Mouse (Mus musculus) left cerebral cortex, postnatal 14 days (tissue): ENCODE measurements around the gene Gdpd3. TPM values are rescaled to one million over a fixed set of nuclear protein-coding genes. Genes with fewer than 3 reads are reported as not detected.

Experiments used
- DNase-seq, 2 experiments: peaks; one replicate each; pipeline ENCODE4 v3.0.0; 2021 to 2022; ENCODE audit warnings: low spot score in 2 of 2, mixed read lengths in 1 of 2
- intact Hi-C: fragments of 180-260 bp; cut with DNase I; formaldehyde crosslinking; loops from one replicate; pipeline ENCODE4 v1.15.1; 2025
- total RNA-seq, 2 experiments: library from RNA; stranded (reverse); gene quantifications; 2 replicates each; pipeline ENCODE4 v1.2.3; 2021

Gene Gdpd3
- total RNA-seq, 2 experiments from 2014 or later = 2.0 to 2.5 TPM

DNA sequence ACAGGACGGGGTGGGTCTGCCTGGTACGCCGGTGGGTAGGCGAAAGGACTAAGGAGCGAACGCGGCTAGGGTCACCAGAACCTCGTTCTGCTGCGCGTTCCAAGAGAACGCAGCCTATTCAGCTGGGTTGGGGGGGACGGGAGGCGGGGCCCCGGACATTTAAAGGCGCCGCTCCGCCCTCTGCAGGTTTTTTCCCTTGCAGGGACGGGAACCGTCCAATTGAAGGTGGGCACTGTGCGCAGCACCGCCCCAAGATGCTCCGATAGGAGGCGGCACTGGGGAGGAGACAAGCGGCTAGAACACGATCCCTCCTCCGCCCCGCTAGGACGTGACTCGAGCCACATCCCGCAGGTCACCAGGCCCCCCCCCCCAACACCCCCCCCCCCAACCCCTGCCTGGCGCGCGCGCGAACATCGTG lies 32.9 kb downstream of the Gdpd3 start:
- peak; percentile 98 for DNase-seq
- intact Hi-C loops = no loop called here

DNA sequence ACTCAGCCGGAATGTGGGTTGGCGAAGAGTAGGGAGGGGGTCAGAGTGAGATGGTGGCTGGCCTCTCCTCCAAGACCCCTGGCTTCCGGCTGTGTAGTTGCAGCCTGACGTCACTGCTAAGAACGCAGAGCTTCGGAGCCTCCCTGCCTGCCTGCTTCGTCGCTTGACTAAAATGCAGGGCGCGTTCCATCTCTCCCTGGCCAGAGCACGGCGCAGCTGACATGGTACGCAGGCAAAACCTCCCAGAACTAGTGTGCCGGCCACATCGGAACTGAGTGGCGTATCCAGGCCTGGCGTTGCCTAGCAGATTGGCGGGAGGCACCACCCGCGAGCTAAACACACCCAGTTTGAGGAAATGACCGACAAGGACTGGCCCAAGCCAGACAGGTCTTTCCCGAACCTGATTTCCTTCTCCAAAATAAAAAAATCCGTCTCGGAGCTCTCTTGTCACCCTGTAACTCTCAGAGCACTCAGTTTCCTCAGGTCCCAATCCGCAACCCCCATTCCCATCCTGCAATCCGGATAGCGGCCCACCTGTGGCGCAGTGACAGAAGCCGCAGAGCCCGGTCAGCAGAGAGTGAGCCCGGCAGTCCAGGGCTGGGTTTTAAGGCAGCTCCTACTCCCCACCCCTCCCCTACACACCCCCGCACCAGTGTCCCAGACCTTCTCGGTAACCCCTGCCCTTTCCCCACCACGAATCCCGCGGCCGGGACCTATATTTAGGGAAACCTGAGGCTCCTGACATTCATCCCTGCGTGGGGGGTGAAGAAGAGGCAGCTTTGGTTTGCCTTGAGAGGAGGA lies 33.5 kb downstream of the Gdpd3 start:
- intact Hi-C loops = no loop called here
- peak in 1 of 2 experiments; percentile 87 for DNase-seq

DNA sequence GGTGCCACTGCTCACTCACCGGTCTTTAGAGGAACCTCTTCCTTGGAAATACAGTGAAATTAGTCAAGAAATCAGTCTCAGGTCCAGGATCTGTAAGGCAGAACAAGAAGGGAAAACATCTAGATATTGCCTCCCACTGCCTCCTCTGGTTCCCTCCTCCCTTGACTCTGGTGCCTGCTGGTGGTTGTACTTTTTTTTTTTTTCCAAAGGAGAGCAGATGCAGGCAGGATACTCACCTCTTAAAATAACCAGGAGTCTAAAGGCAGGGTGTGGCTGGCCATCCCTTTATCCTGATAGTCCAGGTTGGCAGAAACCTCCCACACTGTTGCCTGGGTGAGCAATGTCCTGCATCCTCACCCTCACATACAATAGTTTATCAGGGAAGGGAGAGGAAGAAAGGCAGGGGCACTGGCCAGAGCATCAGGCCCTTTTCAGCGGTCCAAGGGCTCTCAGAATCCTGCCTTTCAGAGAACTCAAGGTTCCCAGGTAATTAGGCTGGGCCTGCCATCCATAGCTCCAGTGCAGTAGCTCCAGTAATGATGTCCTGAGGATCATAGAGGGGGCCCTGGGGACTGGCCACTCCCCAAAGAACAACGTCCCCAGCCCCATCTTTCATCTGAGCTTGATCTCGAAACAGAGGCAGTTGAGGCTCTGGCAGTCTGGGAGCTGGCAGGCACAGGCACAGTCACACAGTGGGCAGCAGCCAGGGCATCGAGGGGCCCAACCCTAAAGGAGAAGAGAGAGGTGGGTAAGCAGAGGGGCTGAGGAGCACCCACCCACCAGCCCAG lies 34.3 kb downstream of the Gdpd3 start:
- intact Hi-C loops = no loop called here
- peak in 1 of 2 experiments; percentile 70 for DNase-seq

DNA sequence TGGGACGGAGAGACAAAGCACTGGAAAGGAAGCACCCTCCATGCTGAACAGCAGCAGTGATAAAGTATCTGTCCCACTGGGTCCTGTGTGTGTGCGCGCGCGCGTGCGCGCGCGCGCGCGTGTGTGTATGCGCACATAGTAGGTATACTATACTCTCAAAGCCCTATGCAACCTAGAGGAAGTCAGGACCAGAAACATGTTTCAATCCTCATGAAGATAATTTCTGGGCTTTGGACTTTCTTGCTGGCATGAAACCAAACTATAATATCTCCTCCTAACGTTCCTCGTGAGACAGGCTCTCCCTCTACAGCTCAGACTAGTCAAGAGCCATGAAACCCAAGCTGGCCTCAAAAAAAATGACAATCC lies 34.9 kb downstream of the Gdpd3 start:
- no peak for DNase-seq
- intact Hi-C loops = no loop called here

DNA sequence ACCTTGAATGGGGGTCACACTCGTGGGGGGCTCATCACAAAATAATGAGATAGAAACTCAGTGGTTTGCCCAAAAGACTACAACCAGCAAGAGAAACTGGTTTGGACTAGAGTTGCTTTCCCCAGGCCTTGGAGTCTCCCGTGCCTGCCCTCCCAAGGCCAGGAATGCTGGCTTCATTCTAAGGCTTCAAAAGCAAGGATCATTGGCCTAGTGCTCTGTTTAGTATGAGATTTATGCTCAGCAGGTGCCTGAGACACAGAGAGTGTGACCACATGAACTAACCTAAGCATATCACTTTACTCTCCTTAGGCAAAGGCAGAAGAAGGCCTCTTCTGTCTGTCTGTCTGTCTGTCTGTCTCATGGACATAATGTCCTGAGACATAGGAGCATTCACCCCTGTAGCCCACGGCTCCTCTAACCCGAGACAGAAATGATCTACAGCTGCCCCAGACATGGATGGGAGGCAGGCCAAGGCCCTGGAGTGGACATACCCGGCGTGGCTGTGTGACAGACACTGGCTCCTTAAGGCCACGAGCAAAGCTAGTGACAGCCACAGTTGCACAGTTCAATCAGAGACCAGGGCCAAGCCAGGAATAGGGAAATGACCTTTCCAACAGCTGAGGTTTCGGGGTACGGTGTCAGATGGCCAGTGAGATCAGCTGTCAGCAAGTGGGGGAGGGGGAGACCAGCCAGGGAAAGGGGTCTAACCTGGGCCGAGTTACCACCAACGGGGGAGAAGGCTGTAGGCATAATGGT lies 36.2 kb downstream of the Gdpd3 start:
- intact Hi-C loops = no loop called here

DNA sequence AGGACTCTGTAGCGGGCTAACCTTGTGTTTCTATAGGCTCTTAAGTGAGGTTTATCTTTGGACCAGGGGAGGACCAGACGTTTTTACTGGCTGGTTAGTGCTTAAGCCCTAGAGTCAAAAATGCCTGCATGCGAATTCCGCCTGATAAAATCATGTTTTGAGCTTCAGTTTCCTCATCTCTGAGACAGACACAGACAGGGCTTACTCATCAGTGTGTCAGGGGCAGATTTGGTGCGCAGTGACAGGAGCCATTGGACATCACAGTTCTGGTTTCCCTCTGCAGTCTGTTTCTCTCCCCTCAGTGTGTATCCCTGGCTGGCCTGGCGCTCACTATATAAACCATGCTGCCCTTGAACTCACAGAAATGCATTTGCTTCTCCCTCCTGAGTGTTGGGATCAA lies 37.0 kb downstream of the Gdpd3 start:
- intact Hi-C loops = no loop called here
- DNase-seq = no peak

More for the DNA sequence above, 36.2 kb downstream of the Gdpd3 start:
- DNase-seq = no peak

DNA sequence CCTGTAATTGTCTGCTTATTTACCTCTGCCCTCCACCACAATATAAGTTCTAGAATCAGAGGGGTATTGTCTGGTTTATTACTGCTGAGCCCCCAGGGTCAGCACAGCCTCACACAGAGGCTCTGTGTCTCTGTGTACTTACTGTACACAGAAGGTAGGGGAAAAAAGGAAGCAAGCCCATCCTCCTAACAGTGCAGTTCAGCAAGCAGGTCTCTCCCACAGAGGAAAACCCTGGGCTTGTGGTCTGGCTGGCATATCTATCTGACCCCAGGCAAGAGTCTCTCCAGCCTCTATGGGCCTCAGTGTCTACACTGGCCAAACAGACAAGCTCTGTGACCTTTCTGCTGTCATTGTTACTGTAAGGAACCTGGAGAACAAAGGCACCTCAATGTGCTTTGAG lies 37.6 kb downstream of the Gdpd3 start:
- intact Hi-C loops = no loop called here
- no peak for DNase-seq

DNA sequence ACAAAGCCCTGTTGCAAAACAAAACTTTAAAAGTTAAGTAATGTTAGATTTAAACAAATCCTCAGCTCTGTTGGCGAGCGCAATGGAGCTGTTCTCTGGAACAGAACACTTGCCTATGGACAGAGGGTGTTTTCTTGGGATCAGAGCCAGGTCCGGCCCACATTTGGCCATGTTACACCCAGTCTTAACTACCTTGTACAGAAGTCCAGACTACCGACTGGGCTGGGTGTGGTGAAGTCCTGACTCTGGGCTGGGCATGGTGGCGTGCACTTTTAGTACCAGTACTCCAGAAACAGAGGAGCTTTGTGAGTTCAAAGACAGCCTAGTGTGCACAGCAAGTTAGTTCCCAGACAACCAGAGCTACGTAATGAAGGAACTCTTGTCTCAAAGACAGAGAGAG lies 40.8 kb downstream of the Gdpd3 start:
- DNase-seq = no peak
- intact Hi-C loops = no loop called here

DNA sequence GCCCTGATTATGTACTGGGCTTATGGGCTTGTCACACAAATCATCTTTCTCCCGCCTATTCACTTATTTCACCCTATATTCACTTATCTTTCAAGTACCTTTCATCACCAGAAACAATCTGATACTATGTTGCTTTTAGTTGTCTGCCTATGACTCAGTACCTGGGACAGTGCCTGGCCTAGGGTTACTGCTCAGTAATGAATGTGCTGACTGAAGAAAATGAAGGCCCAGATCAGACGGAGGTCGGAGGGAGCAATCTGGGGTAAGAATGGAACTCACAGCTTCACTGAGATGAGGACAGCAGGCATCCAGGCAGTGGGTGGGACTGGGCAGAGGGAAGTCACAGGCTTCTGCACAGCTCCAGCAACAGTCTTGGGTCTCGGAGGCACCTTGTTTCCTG lies 41.3 kb downstream of the Gdpd3 start:
- no peak for DNase-seq
- intact Hi-C loops = no loop called here

DNA sequence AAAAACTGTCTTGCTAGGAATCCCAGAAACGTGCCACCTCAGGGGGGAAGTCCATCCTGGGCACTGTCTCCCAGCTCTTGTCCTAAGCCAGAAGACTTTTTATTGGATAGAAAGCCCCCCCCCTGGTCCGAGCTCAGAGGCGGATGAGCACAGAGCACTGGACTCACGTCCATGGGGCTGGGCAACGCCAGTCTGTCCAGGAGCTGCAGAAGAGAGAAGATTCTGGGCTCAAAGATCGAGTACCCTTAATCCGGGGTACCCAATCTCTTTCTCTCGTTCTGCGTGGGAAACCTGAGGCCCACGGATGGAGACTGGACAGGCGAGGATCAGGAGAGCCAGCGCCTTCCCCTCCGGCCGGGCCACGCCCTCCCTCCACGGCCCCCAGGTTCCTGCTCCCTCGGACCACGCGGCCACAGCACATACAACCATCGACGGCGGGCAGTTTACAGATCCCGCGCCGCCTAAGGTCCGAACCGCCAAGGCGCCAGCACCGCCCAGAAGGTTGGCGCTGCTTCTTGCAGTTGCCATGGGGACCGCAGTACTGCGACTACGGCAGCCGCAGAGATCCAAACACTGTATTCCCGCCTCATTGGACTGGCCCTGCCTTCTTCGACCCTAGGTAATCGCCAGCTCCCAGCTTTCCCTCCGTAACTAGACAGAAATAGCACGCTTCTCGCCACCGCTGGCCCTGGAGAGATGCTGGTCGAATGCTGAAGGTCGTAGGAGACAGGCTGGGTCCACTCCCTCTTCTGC lies 42.7 kb downstream of the Gdpd3 start:
- intact Hi-C loops = no loop called here

DNA sequence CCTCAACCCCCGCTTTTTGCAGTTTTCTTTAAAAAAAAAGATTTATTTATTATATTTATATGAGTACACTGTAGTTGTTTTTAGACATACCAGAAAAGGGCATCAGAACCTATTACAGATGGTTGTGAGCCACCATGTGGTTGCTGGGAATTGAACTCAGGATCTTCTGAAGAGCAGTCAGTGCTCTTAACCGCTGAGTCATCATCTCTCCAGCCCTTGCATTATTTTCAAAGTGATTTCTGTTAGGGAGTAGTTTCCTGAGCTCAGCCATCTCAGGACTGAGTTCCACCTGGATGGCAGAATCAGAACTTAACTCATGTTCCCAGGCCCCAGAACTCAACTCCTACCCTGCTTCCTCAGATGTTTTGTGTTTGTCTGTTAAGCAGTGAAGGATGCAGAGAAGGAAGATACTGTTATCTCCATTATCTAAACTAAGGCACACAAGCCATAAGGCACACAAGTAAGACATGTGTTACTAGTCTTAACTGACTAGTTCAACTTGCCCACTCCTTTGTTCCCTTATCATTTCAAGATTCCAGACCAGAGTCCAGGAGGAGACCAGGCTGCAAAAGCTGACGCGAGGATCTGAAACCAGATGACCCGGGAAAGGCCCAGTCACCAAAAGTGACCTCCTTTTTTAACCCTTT lies 43.7 kb downstream of the Gdpd3 start:
- intact Hi-C loops = no loop called here
- DNase-seq = no peak

More for the DNA sequence above, 42.7 kb downstream of the Gdpd3 start:
- DNase-seq = peak; percentile 81 to 93

DNA sequence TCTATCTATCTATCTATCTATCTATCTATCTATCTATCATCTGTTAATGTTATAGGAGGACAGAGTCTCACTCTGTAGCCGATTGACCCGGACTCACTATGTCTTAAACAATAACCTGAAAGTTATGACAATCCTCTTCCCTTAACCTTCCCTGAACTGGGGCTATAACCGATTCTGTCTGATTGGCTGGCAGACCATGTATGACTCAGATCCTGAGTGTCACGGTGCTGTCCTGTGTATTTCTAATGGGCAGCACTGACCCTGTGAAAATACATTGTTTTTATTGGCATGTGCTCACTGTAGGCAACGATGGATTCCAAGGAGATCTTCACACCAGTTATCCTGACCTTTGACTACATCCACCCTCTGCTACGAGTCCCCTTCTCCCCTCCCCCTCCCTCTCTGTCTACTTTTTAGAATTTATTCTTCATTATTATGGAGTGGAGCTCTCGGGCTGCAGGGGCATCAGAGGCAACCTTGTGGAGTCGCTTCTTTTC lies 49.6 kb downstream of the Gdpd3 start:
- intact Hi-C loops = no loop called here
- DNase-seq = no peak

DNA sequence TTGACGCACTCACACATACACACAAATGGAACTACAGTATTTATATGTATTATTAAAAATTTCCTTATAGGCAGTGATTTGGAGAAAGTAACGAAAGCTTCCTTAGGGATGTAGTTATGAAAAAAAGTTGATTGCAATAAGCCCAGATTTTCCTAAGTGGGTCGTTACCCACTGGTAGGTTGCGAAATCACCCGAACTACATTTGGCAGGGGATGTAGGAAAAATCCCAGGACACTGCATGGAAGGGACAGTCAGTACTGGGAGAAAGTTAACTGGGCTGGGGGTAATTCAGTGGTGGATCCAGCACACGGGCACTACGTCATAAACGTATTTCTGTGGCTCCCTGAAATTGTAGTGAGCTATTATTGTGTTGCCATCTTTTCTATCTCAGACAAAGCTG lies 50.4 kb downstream of the Gdpd3 start:
- DNase-seq = no peak
- intact Hi-C loops = no loop called here

DNA sequence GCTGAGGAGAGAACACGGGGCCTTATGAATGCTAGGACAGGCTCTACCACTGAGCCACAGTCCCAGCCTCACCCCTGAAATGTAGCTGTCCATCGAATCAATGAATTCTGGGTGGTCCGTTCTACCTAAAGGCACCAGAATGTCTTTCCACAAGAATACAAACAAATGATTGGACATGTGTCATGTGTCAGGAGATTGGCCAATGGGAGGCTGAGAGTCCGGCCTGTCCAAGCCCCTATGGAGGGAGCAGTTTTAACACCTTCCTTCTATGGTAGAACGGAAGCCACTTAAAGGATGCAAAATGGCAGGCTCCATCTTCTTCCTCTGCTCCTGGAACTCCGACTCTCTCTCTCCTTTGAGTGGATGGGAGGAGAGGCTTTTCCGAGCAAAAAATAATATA lies 51.5 kb downstream of the Gdpd3 start:
- DNase-seq = no peak
- intact Hi-C loops = no loop called here

DNA sequence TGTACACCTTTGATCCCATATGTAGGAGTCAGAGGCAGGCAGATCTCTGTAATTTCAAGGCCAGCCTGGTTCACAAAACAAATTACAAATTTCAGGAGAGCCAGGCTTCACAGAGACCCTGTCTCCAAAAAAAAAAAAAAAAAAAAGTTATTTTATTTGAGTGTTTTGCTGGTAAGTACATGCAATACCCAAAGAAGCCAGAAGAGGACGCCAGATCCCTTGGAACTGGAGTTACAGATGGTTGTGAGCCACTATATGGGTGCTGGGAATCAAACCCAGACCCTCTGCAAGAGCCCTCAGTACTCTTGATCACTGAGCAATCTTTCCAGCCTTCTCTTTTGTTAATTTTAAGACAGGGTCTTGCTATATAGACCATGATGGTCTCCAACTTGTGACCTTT lies 52.7 kb downstream of the Gdpd3 start:
- intact Hi-C loops = no loop called here
- DNase-seq = no peak

DNA sequence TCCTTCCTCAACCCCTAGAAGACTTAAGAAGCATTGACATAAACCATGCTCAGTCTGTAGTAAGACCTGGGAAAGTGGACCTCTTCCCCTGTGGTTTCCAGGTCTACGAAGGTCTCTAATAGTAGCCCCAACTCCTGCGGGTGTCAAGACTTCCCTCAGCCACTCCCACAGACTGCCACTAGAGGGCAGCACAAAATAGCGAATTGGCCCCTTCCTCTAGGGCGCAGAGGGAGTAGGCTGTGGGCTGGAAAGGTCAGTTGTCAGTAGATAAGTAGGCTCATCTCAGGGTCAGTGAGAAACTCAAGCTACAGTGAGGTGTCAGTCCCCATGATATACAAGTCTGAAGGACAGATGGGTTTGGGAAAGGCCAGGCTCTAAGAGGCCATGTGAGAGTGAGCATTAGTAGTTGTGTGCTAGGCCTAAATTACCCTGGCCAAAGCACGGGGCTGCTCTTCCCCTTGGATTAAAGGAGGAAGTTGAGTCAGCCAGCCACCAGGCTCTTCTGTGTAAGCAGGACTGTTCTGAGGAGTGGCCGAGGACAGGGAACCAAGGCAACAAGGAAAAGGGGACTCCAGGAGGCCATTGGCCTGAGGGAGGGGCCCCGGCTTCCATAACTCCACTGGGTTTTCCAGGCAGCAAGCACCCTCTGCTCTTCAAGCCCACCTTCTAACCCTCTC lies 55.8 kb downstream of the Gdpd3 start:
- intact Hi-C loops = loop anchor here (5.0 kb wide), 1 partner anchor 120 kb away; no protein-coding TSS in a partner anchor
- DNase-seq = peak; percentile 66 to 85

DNA sequence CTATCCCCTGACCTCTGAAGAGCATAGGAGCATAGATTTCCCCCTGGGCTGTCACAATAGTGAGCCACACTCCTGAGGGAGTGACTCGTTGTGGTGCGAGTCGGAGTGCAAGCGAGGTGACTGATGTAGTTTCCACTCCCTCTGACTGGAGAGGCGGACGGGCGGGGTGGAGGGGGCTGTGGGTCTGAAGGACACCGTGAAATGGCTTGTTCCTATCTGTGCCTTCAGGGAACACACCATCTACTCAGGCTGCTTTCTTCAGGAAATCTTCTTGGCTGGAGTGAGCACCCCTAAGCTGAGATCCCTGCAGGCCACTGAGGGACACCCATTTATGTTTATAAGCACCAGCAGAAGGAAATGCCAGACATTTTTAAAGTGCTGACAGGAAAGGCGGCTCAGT lies 56.6 kb downstream of the Gdpd3 start:
- intact Hi-C loops = loop anchor here (5.0 kb wide), 1 partner anchor 120 kb away; no protein-coding TSS in a partner anchor
- no peak for DNase-seq

DNA sequence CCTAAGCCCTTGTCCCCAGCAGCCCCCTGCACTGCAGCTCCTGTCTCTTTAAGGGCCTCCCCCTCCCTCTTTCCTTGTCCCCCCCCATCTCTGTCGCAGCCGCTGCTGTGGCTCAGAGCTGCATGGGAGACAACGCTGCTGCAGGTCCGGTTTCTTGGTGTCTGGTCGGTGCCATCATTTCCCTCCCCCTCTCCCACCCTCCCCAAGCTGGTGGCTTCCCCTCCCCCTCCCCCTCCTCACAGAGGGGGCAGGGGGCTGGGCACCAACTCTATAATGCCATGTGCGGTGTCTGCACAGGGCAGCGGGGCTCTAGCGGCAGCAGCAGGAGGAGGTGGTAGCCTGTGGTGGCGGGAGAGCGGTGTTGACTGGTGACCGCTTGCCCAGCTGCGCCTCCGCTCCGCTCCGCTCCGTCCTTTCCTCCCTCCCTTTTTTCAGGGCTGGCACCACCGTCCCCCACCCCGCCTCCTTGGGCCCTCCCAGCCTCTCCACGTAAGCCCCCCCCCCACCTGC lies 57.1 kb downstream of the Gdpd3 start:
- DNase-seq = peak; percentile 36 to 37
- intact Hi-C loops = loop anchor here (5.0 kb wide), 1 partner anchor 119 kb away; no protein-coding TSS in a partner anchor
